Mouse (Mus musculus) C2C12 (cell line): Measurements from ENCODE around the gene Slc25a20. TPM values are rescaled to one million over a fixed set of nuclear protein-coding genes. Genes with fewer than 3 reads are reported as not detected.

Experiments used
- H3K27me3 ChIP-seq: one replicate; pipeline ENCODE4 v1.6.1; 2011; ENCODE audit not compliant: control insufficient read depth, insufficient read depth, insufficient read length
- H3K36me3 ChIP-seq: one replicate; pipeline ENCODE4 v1.6.1; 2011; ENCODE audit not compliant: control insufficient read depth, insufficient read depth
- H3K4me3 ChIP-seq: one replicate; pipeline ENCODE4 v1.5.1; 2011; ENCODE audit warnings: mild to moderate bottlenecking, control low read depth; ENCODE audit not compliant: poor library complexity, insufficient read depth, severe bottlenecking
- H3K79me2 ChIP-seq: one replicate; pipeline ENCODE4 v1.6.1; 2011; ENCODE audit not compliant: control insufficient read depth, insufficient read depth
- H3K79me3 ChIP-seq: one replicate; pipeline ENCODE4 v1.6.1; 2011; ENCODE audit warnings: low read depth, control low read depth
- H3ac ChIP-seq: one replicate; pipeline ENCODE3; 2011; ENCODE audit warnings: low read depth; ENCODE audit not compliant: control insufficient read depth, insufficient read length
- CEBPB ChIP-seq: IDR thresholded peaks from one replicate; pipeline ENCODE4 v1.6.1; 2011; ENCODE audit warnings: low read depth, mild to moderate bottlenecking, control low read depth, moderate library complexity
- CTCF ChIP-seq: IDR thresholded peaks from one replicate; pipeline ENCODE4 v1.5.1; 2011; ENCODE audit not compliant: control insufficient read depth, insufficient read depth, insufficient read length
- FOSL1 ChIP-seq: IDR thresholded peaks from one replicate; pipeline ENCODE4 v1.8.0; 2011; ENCODE audit warnings: mild to moderate bottlenecking, low read length; ENCODE audit not compliant: poor library complexity, insufficient read depth, severe bottlenecking
- MAX ChIP-seq: IDR thresholded peaks from one replicate; pipeline ENCODE4 v1.6.1; 2011; ENCODE audit warnings: mild to moderate bottlenecking, control low read depth
- MYOD1 ChIP-seq: IDR thresholded peaks from one replicate; pipeline ENCODE4 v1.6.1; 2011; ENCODE audit warnings: low read depth; ENCODE audit not compliant: control insufficient read depth, insufficient read length
- MYOG ChIP-seq: IDR thresholded peaks from one replicate; pipeline ENCODE4 v1.6.1; 2011; ENCODE audit not compliant: control insufficient read depth, insufficient read length; ENCODE audit errors: extremely low read depth
- USF1 ChIP-seq: IDR thresholded peaks from one replicate; pipeline ENCODE4 v1.6.1; 2011; ENCODE audit warnings: low read depth, mild to moderate bottlenecking, control low read depth, moderate library complexity
- microRNA-seq: library from miRNA; unstranded; fragments of <30 nt; microRNA quantifications from one replicate; pipeline ENCODE4, GENCODE M21; 2019; ENCODE audit warnings: borderline microRNAs expressed
- polyA plus RNA-seq: library from polyadenylated mRNA; unstranded; fragments of >200 nt; fragmentation: generic; extraction: Trizol; gene quantifications from one replicate; pipeline ENCODE4 v1.2.1, GENCODE M21; 2012; ENCODE audit warnings: missing spikeins

Slc25a20 gene
- polyA plus RNA-seq, 1 experiment, result 20.6 TPM

- H3K4me3 ChIP-seq, result no peak overlapping the region
- peaks cover 91% of the 10 kb centered on the region for H3K79me2 ChIP-seq
- H3ac ChIP-seq, result no peak overlapping the region
- TF ChIP-seq MYOG (no peak), CEBPB (no peak), MAX (no peak), USF1 (no peak), FOSL1 (no peak), CTCF (no peak)
- H3K79me3 ChIP-seq, result peaks cover 50% of the 10 kb centered on the region
- H3K27me3 ChIP-seq, result no peaks in the 10 kb centered on the region
- peaks cover 7% of the 10 kb centered on the region for H3K36me3 ChIP-seq
These were observed 48.9 kb downstream of the Slc25a20 start for GRCm38 (mm10) chr9:108710767-108711166.

- H3K36me3 ChIP-seq, result peaks cover 30% of the 10 kb centered on the region
- peaks cover 19% of the 10 kb centered on the region for H3K79me3 ChIP-seq
- no peak overlapping the region for H3ac ChIP-seq
- peaks cover 37% of the 10 kb centered on the region for H3K79me2 ChIP-seq
- H3K27me3 ChIP-seq, result no peaks in the 10 kb centered on the region
- no peak overlapping the region for H3K4me3 ChIP-seq
- TF ChIP-seq CTCF (no peak), CEBPB (no peak), FOSL1 (no peak), MAX (no peak), MYOD1 (no peak), MYOG (no peak), USF1 (no peak)
These were observed 54.3 kb downstream of the Slc25a20 start for GRCm38 (mm10) chr9:108716199-108716598.

- no peak overlapping the region for H3K4me3 ChIP-seq
- H3K79me2 ChIP-seq, result no peaks in the 10 kb centered on the region
- no peaks in the 10 kb centered on the region for H3K79me3 ChIP-seq
- no peak overlapping the region for H3ac ChIP-seq
- H3K36me3 ChIP-seq, result peaks cover 39% of the 10 kb centered on the region
- TF ChIP-seq MYOG, result no peak
- no peak for TF ChIP-seq USF1
- TF ChIP-seq FOSL1, result no peak
- TF ChIP-seq CTCF, result no peak
- TF ChIP-seq CEBPB, result no peak
- TF ChIP-seq MYOD1, result no peak
- no peak for TF ChIP-seq MAX
- H3K27me3 ChIP-seq, result no peaks in the 10 kb centered on the region
These were observed 61.9 kb downstream of the Slc25a20 start for GRCm38 (mm10) chr9:108723751-108724150.

GRCm38 (mm10) chr9:108726116-108726515 is 64.2 kb downstream of the Slc25a20 start:
- TF ChIP-seq MAX, result no peak
- TF ChIP-seq FOSL1, result no peak
- no peak for TF ChIP-seq USF1
- no peak for TF ChIP-seq CTCF
- TF ChIP-seq MYOD1, result no peak
- no peak for TF ChIP-seq MYOG
- no peak for TF ChIP-seq CEBPB
- Histone ChIP-seq H3ac (no peak overlapping the region), H3K4me3 (no peak overlapping the region), H3K27me3 (no peaks in the 10 kb centered on the region), H3K36me3 (peaks cover 40% of the 10 kb centered on the region), H3K79me3 (no peaks in the 10 kb centered on the region), H3K79me2 (no peaks in the 10 kb centered on the region)

- no peaks in the 10 kb centered on the region for H3K79me2 ChIP-seq
- peaks cover 35% of the 10 kb centered on the region for H3K36me3 ChIP-seq
- no peak overlapping the region for H3K4me3 ChIP-seq
- H3K79me3 ChIP-seq, result no peaks in the 10 kb centered on the region
- TF ChIP-seq USF1 (no peak), MAX (no peak), MYOG (no peak), CEBPB (no peak), CTCF (no peak), MYOD1 (no peak), FOSL1 (no peak)
- no peaks in the 10 kb centered on the region for H3K27me3 ChIP-seq
- H3ac ChIP-seq, result no peak overlapping the region
These were observed 67.2 kb downstream of the Slc25a20 start for GRCm38 (mm10) chr9:108729050-108729449.

- Histone ChIP-seq H3K79me2 (no peaks in the 10 kb centered on the region), H3K27me3 (no peaks in the 10 kb centered on the region), H3K4me3 (no peak overlapping the region), H3K79me3 (no peaks in the 10 kb centered on the region), H3K36me3 (peaks cover 54% of the 10 kb centered on the region), H3ac (no peak overlapping the region)
- TF ChIP-seq FOSL1, result no peak
- no peak for TF ChIP-seq MYOG
- no peak for TF ChIP-seq CTCF
- TF ChIP-seq CEBPB, result no peak
- TF ChIP-seq USF1, result no peak
- no peak for TF ChIP-seq MYOD1
- TF ChIP-seq MAX, result no peak
These were observed 70.6 kb downstream of the Slc25a20 start for GRCm38 (mm10) chr9:108732462-108732861.

Small RNAs within 50 kb of the gene (microRNA-seq; reads per million reads assigned to microRNA genes)
- not detected for gene Gm26298

Other genes with a start within 250 kb of the Slc25a20 start
- not detected for gene Ccdc36, start 233.6 kb upstream of the Slc25a20 start, polyA plus RNA-seq
- not detected for gene BC048562, start 225.6 kb upstream of the Slc25a20 start, polyA plus RNA-seq
- gene Ccdc71, start 201.6 kb upstream of the Slc25a20 start, polyA plus RNA-seq, result 35.2 TPM
- 1.4 TPM for gene Klhdc8b, start 200.5 kb upstream of the Slc25a20 start, polyA plus RNA-seq
- gene Lamb2, start 182.4 kb upstream of the Slc25a20 start, polyA plus RNA-seq, result 36.3 TPM
- 70.8 TPM for gene Usp19, start 171.5 kb upstream of the Slc25a20 start, polyA plus RNA-seq
- gene Qars, start 154.4 kb upstream of the Slc25a20 start, polyA plus RNA-seq, result 203 TPM
- gene Qrich1, start 145.3 kb upstream of the Slc25a20 start, polyA plus RNA-seq, result 58.2 TPM
- 332 TPM for gene Impdh2, start 101.8 kb upstream of the Slc25a20 start, polyA plus RNA-seq
- 6.8 TPM for gene Ndufaf3, start 94.7 kb upstream of the Slc25a20 start, polyA plus RNA-seq
- gene Dalrd3, start 92.2 kb upstream of the Slc25a20 start, polyA plus RNA-seq, result 56.1 TPM
- 52.9 TPM for gene Wdr6, start 83.3 kb upstream of the Slc25a20 start, polyA plus RNA-seq
- 1.3 TPM for gene P4htm, start 64.4 kb upstream of the Slc25a20 start, polyA plus RNA-seq
- 30.5 TPM for gene Arih2, start 12.7 kb upstream of the Slc25a20 start, polyA plus RNA-seq
- 19.4 TPM for gene Prkar2a, start 27.2 kb downstream of the Slc25a20 start, polyA plus RNA-seq
- gene Ip6k2, start 121.7 kb downstream of the Slc25a20 start, polyA plus RNA-seq, result 37.1 TPM
- gene Nckipsd, start 146.3 kb downstream of the Slc25a20 start, polyA plus RNA-seq, result 7.5 TPM
- gene Celsr3, start 164.2 kb downstream of the Slc25a20 start, polyA plus RNA-seq, result 0.05 TPM
- gene Slc26a6, start 191.2 kb downstream of the Slc25a20 start, polyA plus RNA-seq, result 4.3 TPM